Mouse (Mus musculus) skeletal muscle tissue, adult 2 months (tissue): ENCODE measurements around the gene Pcolce.
A peak's percentile ranks its signal among the peaks of the same experiment; 100 is the strongest.
"Not testable (repeated sequence)": the region's sequence is repeated elsewhere in the genome, so short reads cannot be mapped to it uniquely, and the experiment has no call there.

Experiments
- DNase-seq: peaks from one replicate; pipeline ENCODE4 v3.0.0-alpha.2; 2012; ENCODE audit warnings: low read depth, low spot score

The Pcolce gene

GRCm38 (mm10) chr5:137629906-137630545 is 16.4 kb upstream of the Pcolce start:
- DNase-seq: no peak

GRCm38 (mm10) chr5:137629306-137629721 is 15.7 kb upstream of the Pcolce start:
- no peak for DNase-seq

GRCm38 (mm10) chr5:137628498-137629305 is 15.1 kb upstream of the Pcolce start, which contains the start of the genes Fbxo24, Lrch4 and Gm20605:
TSS of gene Fbxo24 (minus strand) at chr5:137629002.
TSS of gene Lrch4 (plus strand) at chr5:137629121.
TSS of gene Gm20605 (plus strand) at chr5:137629175.
- DNase-seq: peak; percentile 99

- DNase-seq: no peak
Observed at GRCm38 (mm10) chr5:137627991-137628390, 14.4 kb upstream of the Pcolce start.

DNA sequence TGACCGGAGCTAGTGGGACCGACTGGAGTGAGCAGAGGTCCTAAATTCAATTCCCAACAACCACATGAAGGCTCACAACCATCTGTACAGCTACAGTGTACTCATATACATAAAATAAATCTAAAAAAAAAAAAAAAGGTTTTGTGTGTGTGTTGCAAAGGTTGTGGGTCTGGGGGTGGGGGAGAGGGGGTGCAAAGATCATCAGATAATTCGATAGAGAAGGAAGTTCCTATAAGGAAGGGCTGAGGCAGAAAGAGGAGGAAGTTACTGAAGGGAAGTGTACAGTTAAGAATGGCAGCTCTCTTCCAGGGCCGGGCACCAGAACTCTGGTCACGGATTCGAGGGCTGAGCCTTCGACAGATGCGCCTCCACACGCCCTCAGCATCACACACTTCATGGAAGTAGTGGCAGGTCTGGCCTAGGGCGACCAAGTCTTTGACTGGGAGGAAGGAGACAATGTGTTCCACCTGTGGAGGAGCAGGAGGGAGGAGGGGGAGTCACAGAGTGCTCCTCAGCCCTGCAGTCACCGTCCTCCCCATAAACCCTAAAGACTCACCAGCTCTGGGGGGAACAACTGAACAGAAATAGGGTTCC is 10.4 kb upstream of the Pcolce start:
- no peak for DNase-seq

- no peak for DNase-seq
Observed at GRCm38 (mm10) chr5:137615347-137615746, 1.8 kb upstream of the Pcolce start.

DNA sequence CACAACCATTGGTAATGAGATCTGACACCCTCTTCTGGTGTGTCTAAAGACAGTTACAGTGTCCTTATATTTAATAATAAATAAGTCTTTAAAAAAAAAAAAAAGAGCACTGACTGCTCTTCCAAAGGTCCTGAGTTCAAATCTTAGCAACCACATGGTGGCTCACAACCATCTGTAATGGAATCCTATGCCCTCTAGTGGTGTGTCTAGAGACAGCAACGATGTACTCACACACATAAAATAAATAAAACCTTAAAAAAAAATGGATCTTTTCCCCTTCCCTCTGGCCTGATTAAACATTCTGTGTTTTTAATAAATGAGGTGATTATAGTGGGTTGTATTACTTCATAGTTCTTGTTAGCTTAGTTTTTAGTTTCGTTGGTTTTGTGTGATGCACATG is 1.3 kb upstream of the Pcolce start:
- DNase-seq: not testable (repeated sequence)

GRCm38 (mm10) chr5:137613076-137613475 is 508 bp downstream of the Pcolce start:
- DNase-seq: no peak

DNA sequence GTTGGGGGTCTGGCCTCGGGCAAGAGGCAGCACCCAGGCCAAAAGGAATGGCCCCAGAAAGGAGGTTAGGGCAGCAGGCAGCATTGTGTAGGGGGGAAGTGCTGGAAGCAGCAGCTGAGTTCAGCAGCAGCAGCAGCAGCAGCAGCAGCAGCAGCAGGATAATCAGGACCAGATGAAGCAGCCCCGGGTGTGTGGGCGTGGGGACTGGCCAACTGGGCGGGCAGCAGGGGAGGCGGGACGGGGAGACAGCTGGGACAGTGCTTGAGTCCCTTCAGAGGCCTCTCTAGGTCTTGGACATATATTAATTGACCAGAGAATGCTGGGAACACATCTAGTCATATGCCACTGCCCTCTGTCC is 2.4 kb downstream of the Pcolce start:
- peak; percentile 71 for DNase-seq

DNA sequence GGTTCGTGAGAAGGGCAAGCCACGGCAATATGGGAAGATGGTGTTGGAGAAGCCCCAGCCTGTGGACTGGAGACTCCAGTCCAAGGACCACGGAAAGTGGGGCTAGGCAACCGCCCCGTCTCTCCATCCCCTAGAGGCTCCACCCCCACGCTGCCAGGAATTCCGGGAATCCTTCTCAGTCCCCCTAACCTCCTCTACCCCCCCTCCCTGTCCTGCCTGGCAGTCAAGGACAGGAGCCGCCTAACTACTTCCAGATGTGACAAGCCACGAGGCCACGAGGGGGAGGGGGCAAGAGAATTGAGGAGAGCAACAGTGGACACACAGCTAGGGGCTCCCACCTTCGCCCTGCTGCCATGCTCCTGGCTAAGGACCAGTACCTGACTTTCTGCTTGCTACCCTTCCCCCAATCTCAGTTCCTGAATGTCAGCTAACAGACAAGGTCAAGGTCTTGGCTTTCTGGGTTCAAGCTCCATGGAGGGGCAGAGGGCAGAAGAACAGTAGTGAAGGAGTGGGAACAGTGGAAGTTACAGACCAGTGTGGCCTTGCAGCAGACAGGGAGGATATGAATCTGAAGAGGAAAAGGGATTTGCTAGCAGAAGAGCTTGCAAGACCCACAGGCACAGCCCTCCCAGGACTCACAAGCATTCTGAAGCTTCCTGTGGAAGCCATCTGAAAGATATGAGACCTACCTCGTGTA is 2.9 kb downstream of the Pcolce start:
- DNase-seq: peak; percentile 86

DNA sequence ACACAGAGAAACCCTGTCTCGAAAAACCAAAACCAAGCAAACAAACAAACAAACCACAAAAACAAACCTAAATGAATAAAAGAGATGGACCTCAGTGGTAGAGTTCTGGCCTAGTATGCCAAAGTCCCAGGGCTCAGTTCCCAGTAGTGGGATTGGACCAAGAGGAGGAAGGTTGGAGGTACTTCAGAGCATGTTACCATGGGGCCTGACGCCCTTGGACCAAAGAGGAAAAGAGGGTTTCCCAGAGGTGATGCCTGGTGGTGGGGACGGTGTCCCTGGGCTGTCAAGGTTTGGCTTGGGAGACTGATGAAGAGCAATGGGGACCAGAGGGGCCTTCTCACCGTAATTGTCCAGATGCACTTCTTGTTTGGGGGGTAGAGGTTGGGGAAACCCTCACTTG is 3.5 kb downstream of the Pcolce start:
- no peak for DNase-seq

DNA sequence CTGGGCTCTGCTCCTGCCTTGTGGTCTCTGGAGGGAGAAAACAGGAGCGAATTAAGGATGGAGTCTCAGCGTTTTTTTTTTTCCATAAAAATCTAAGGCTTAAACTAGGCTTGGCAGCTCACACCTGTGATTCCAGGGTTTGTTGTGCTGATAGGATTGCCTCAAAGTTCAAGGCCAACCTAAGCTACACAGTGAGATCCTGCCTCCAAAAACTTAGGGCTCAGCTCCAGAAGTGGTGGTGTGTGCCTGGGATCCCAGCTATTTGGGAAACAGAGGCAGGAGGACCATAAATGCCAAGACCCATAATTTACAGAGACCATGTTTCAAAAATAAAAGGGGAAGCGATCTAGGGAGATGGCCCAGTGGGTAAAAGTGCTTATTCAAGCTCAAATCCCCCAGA is 4.3 kb downstream of the Pcolce start:
- no peak for DNase-seq

GRCm38 (mm10) chr5:137608654-137609190 is 4.9 kb downstream of the Pcolce start:
- DNase-seq: no peak

DNA sequence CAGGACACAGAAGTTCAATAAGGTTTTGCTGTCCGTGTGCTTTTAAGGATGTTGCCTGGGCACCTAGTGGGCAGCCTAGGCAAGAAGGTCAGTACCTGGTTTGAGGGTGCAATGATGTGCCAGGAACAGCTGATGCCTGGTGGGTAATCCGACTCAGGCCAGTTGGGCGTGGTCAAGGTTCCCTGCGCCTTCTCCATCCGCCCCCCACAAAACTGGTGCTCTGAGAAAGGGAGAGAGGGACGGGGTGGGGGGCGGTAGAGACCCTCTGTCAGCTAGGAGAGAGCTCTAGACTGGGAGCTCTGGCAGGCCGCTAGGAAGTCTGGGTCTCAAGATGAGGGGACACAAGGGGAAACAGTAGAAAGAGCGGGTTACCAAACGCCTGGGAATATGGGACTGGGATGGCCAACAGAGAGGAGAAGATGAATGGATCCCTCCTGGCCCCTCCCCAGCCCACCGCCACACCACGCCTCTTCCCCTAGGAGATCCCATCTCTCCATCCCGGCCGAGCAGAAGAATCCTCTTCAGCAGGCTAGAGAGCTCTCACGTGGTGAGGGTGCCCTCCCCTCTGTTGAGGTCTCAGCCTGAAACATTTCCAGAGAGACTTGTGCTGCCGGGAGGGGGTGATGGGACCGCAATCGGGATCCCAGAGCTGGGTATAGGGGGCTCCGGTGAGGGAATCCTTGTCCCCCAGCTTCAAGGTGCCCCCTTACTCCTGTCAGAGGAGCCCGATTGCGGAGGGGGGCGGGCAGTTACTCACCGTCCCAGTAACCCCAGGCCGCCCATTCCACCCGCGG is 5.5 kb downstream of the Pcolce start:
- DNase-seq: no peak

DNA sequence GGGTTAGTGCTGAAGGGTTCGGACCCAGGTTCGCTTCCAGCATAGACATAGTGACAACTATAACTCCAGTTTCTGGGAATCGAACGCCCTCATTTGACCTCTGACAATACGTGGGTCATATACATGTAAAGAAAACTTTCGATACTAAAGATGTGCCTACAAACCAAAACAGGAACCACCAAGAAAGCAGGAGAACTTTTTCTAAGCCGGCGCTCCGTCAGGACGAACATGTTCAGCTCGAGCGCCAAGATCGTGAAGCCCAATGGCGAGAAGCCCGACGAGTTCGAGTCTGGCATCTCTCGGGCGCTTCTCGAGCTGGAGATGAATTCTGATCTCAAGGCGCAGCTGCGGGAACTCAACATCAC is 12.2 kb downstream of the Pcolce start:
- DNase-seq: peak; percentile 27

DNA sequence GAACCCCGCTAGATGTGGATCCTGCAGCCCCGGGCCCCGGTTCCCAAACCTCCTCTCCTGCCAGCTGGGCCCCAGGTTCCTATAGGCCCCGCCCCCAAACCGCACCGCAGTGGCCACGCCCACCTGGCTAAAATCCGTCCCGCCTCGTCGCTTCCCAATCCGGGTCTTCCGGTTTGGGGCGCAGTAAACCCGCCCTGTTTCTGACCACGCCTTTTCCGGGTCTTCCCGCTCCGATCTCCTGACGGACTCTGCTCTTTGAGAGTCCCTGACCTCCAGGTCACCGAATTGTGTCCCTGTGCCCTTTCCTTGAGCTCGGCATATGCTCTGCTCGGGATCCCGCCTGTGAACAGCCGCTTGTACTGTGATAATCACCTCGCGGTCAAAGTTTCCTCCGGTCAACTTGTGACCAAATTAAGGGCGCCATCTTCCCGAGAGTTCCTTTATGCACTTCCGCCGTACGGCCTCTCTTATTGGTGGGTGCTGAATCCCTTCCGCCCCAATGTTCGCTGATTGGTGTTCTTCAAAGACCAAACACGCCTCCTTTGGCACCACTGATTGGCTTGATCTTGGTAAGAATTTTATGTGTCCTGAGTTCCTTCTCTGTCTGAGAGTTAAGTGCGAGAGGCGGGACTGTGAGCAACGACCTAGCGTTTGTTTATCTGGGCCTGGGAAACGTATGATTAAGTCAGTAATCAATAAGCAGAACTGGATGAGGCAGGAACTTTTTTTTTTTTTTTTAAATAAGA is 12.8 kb downstream of the Pcolce start, which contains the start of gene Mospd3:
Gene Mospd3, minus strand, starts transcription at position 440 of the 746 bp plus-strand sequence.
- peak; percentile 97 for DNase-seq

DNA sequence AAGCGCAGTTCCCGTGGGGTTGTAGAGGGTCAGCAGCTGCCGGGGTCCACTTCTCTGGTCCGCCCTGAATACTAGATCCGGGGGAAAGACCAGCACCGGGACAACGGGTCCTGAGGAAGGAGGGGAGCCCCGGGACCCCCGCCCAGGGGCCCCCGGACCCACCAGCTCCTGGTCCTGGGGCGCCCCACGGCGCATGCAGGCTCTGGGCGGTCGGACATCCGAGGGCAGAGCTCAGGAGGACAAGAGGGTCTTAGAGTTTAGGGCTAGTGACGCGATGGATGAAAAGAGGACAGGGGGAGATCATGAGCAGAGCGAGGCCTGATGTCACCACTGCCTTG is 13.3 kb downstream of the Pcolce start:
- no peak for DNase-seq

GRCm38 (mm10) chr5:137599600-137599999 is 14.0 kb downstream of the Pcolce start:
- DNase-seq: no peak

DNA sequence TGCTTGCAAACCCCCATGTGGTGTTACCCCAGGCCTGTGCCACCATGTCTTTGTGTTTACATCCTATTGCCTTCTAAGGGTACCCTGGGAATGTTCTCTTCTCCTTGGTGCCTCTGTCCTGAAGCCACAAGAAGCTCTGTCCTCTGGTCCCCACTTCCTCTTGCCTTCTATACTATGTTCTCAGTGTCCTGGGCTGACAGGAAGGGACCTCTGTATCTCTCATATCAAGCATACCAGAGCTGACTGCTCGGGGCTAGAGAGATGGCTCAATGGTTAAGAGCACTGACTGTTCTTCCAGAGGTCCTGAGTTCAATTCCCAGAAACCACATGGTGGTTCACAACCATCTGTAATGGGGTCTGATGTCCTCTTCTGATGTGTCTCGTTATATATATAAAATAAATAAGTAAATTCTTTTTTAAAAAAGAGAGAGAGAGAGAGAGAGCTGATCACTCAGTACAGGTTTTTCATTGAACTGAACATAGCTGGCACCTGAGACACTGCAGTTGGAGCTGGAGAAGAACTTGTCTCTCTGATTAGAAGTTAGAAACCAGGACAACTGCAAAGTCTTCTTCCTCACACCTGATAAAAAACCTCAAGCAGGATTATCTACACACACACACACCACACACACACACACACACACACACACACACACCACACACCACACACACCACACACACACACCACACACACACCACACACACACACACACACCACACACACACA is 15.3 kb downstream of the Pcolce start:
- no peak for DNase-seq

DNA sequence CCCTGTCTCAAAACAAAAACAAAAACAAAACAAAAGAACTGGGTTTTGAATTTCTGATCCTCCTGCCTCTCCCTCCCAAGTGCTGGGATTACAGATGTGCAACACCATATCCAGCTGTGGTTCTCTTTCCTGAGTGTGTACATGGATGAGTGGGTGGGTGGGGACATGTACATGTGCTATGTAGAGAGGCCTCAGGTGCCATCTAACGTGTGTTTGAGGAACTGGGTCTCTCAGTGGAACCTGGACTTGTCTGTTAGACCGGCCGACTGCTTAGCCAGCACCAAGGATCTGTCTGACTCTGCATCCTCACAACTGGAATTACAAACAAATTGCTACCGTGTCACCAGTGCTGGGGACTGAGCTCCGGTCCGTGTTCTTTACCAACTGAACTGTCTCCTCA is 16.0 kb downstream of the Pcolce start:
- DNase-seq: no peak
